Mouse (Mus musculus) cortical plate, adult 2 months (tissue): ENCODE measurements at regions not wholly inside any gene's neighbourhood (a gene's known extent, or its start where the extent isn't known, plus 50 kb on each side); places are given as distances from the start of the nearest gene placed in this dataset.

ENCODE experiments used
- CTCF ChIP-seq: fragments of 200-500 bp; IDR thresholded peaks from 2 replicates; pipeline ENCODE4 v1.5.1; 2011; ENCODE audit warnings: mild to moderate bottlenecking, control low read depth, low read length; ENCODE audit not compliant: insufficient read depth; ENCODE audit errors: extremely low read depth
- POLR2A ChIP-seq: fragments of 200-500 bp; IDR thresholded peaks from 2 replicates; pipeline ENCODE4 v1.6.1; 2011; ENCODE audit warnings: mild to moderate bottlenecking, low read length, control low read depth; ENCODE audit not compliant: insufficient read depth; ENCODE audit errors: extremely low read depth

- TF ChIP-seq CTCF (peak; percentile 71), POLR2A (no peak)
Observed at GRCm38 (mm10) chr10:71857518-71857973, 510.0 kb downstream of the Ipmk start.
